Mouse (Mus musculus) heart, embryonic 11.5 days (tissue): ENCODE measurements at regions not wholly inside any gene's neighbourhood (a gene's known extent, or its start where the extent isn't known, plus 50 kb on each side); places are given as distances from the start of the nearest gene placed in this dataset.

Experiments used
- ATAC-seq: fragments of 200-750 bp; cut with Nextera tagmentation; replicated peaks from 2 replicates; pipeline ENCODE4 v1.8.0; 2017; ENCODE audit warnings: moderate library complexity; ENCODE audit not compliant: insufficient number of reproducible peaks, low FRiP score, low TSS enrichment
- H3K27ac ChIP-seq: fragments of 300-500 bp; sonication (generic); 2 replicates; pipeline ENCODE4 v1.5.1; 2014; ENCODE audit warnings: mild to moderate bottlenecking, low read depth, low read length
- H3K27me3 ChIP-seq: fragments of 300-500 bp; sonication (generic); 2 replicates; pipeline ENCODE4 v1.6.1; 2014; ENCODE audit warnings: mild to moderate bottlenecking, low read length, mixed read lengths; ENCODE audit not compliant: control insufficient read depth, insufficient read depth
- H3K36me3 ChIP-seq: fragments of 300-500 bp; sonication (generic); 2 replicates; pipeline ENCODE4 v1.6.1; 2014; ENCODE audit warnings: mild to moderate bottlenecking, low read length, moderate library complexity, mixed read lengths; ENCODE audit not compliant: control insufficient read depth, insufficient read depth
- H3K4me1 ChIP-seq: fragments of 300-500 bp; sonication (generic); 2 replicates; pipeline ENCODE4 v1.6.1; 2014; ENCODE audit warnings: low read length; ENCODE audit not compliant: control insufficient read depth, insufficient read depth
- H3K4me2 ChIP-seq: fragments of 300-500 bp; sonication (generic); 2 replicates; pipeline ENCODE4 v1.6.1; 2014; ENCODE audit warnings: mild to moderate bottlenecking, moderate library complexity
- H3K4me3 ChIP-seq: fragments of 300-500 bp; sonication (generic); 2 replicates; pipeline ENCODE4 v1.5.1; 2014; ENCODE audit warnings: low read depth, low read length
- H3K9ac ChIP-seq: fragments of 300-500 bp; sonication (generic); 2 replicates; pipeline ENCODE4 v1.6.1; 2014; ENCODE audit warnings: mild to moderate bottlenecking, low read depth, low read length, moderate library complexity
- H3K9me3 ChIP-seq: fragments of 300-500 bp; sonication (generic); replicated peaks from 2 replicates; pipeline ENCODE4 v1.6.1; 2016; ENCODE audit warnings: low read length; ENCODE audit not compliant: control insufficient read depth
- WGBS: fragments of 180-500 bp; shearing (Covaris S2); extraction: QIAGEN DNeasy Blood & Tissue Kit; methylation state at CpG from one replicate; pipeline ENCODE4 v1.1.7; 2014; ENCODE audit not compliant: insufficient replicate concordance; 5-methylcytosine and 5-hydroxymethylcytosine counted together

GRCm38 (mm10) chr3:39309487-39309886 lies 422.7 kb downstream of the Fat4 start:
- Histone ChIP-seq H3K36me3 (no peaks in the 10 kb centered on the region), H3K27me3 (no peaks in the 10 kb centered on the region), H3K9ac (no peak overlapping the region), H3K4me3 (no peak overlapping the region), H3K4me2 (no peak overlapping the region), H3K4me1 (no peaks in the 10 kb centered on the region), H3K9me3 (no peaks in the 10 kb centered on the region), H3K27ac (no peak overlapping the region)
- WGBS = 70% methylated on average over 1 of the region's 1 CpGs
- ATAC-seq = no peak

DNA sequence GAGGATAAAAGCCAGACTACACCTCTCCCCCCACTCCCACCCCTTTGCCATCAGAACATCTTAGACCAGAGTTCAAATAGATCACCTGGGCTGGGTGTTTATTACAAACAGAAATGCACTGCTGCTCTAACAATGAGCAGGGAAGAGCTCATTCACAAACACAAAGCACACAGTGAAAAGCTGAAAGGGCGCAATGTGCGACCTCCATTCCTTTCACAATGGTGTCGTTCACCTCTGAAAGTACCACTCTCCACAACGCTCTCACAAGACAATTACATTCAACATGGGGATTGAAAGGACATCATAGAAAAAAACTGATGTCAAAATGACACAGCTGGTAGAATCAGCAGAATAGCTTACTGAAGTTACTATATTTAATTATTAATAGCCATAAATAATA lies 426.8 kb downstream of the Fat4 start:
- Histone ChIP-seq H3K27me3 (no peaks in the 10 kb centered on the region), H3K36me3 (no peaks in the 10 kb centered on the region), H3K4me3 (no peak overlapping the region), H3K4me2 (no peak overlapping the region), H3K9me3 (no peaks in the 10 kb centered on the region), H3K27ac (no peak overlapping the region), H3K9ac (no peak overlapping the region), H3K4me1 (no peaks in the 10 kb centered on the region)
- no peak for ATAC-seq
- 92% methylated on average over 4 of the region's 4 CpGs for WGBS

DNA sequence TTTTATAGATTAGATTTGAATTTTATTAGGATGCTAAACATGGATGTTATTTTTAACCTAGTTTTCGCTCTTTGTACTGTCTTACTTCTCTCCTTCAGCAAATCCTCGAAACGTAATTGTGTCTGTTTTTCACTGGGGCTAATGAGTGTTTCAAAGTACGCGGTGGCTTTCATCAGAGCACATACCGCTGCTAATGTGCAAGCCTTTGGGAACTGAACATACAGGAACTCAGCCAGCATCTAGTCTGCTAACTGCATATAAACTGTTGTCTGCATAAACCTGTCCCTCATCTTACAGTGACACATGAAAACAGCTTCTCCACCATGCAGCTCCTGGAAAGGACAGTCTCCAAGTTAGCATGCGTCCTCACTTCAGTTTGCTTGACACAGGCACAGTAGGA lies 434.1 kb downstream of the Fat4 start:
- no peaks in the 10 kb centered on the region for H3K27me3 ChIP-seq
- no peaks in the 10 kb centered on the region for H3K36me3 ChIP-seq
- no peaks in the 10 kb centered on the region for H3K9me3 ChIP-seq
- no peak overlapping the region for H3K9ac ChIP-seq
- 62% methylated on average over 7 of the region's 7 CpGs for WGBS
- H3K4me3 ChIP-seq = no peak overlapping the region
- no peak overlapping the region for H3K27ac ChIP-seq
- ATAC-seq = no peak
- H3K4me2 ChIP-seq = no peak overlapping the region
- H3K4me1 ChIP-seq = peaks cover 15% of the 10 kb centered on the region

GRCm38 (mm10) chr3:39322225-39322624 lies 435.5 kb downstream of the Fat4 start:
- Histone ChIP-seq H3K4me2 (no peak overlapping the region), H3K27me3 (no peaks in the 10 kb centered on the region), H3K4me1 (peaks cover 15% of the 10 kb centered on the region), H3K27ac (no peak overlapping the region), H3K9me3 (no peaks in the 10 kb centered on the region), H3K9ac (no peak overlapping the region), H3K4me3 (no peak overlapping the region), H3K36me3 (no peaks in the 10 kb centered on the region)
- no peak for ATAC-seq
- WGBS = 55% methylated on average over 5 of the region's 5 CpGs

DNA sequence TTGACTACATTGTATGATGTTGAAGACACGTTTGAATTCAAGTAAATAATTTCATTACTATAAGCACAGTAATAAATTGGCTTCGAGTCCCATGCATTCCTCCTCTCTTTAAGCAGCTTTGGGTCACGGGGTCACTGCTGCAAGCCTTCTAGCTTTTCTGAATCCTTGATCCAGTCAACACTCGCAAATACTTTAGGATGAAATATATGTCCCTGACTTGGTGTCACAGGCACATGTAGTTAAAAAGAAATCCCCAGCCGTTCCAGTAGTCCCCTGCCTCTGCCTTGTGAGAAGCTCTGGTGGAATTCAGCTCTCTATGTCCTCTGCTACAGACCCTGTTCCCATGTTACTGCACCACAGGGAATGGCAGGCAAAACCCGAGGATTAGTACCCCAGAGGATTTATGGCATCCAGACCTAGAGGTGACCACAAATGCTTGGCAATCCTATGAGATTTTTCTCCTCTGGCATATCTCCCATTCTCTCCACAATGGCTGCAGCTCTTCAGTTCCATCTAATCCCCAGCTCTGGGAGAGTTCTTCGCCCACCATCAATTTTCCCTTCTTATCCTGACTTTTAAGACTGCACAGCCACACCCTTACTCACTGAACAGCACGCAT lies 449.0 kb downstream of the Fat4 start:
- no peaks in the 10 kb centered on the region for H3K36me3 ChIP-seq
- no peaks in the 10 kb centered on the region for H3K9me3 ChIP-seq
- no peak overlapping the region for H3K27ac ChIP-seq
- H3K27me3 ChIP-seq = no peaks in the 10 kb centered on the region
- no peak for ATAC-seq
- no peaks in the 10 kb centered on the region for H3K4me1 ChIP-seq
- H3K4me2 ChIP-seq = no peak overlapping the region
- no peak overlapping the region for H3K9ac ChIP-seq
- H3K4me3 ChIP-seq = no peak overlapping the region
- 62% methylated on average over 8 of the region's 8 CpGs for WGBS

GRCm38 (mm10) chr3:39341161-39341687 lies 454.5 kb downstream of the Fat4 start:
- no peak overlapping the region for H3K4me2 ChIP-seq
- 82% methylated on average over 3 of the region's 3 CpGs for WGBS
- no peak for ATAC-seq
- H3K27me3 ChIP-seq = no peaks in the 10 kb centered on the region
- no peaks in the 10 kb centered on the region for H3K36me3 ChIP-seq
- H3K9ac ChIP-seq = no peak overlapping the region
- H3K27ac ChIP-seq = no peak overlapping the region
- H3K4me1 ChIP-seq = no peaks in the 10 kb centered on the region
- no peaks in the 10 kb centered on the region for H3K9me3 ChIP-seq
- H3K4me3 ChIP-seq = no peak overlapping the region

GRCm38 (mm10) chr3:39344078-39344477 lies 457.3 kb downstream of the Fat4 start:
- Histone ChIP-seq H3K4me3 (no peak overlapping the region), H3K9ac (no peak overlapping the region), H3K27me3 (no peaks in the 10 kb centered on the region), H3K4me1 (no peaks in the 10 kb centered on the region), H3K36me3 (no peaks in the 10 kb centered on the region), H3K9me3 (no peaks in the 10 kb centered on the region), H3K4me2 (no peak overlapping the region), H3K27ac (no peak overlapping the region)
- no peak for ATAC-seq
- 73% methylated on average over 3 of the region's 3 CpGs for WGBS

GRCm38 (mm10) chr3:39347578-39347977 lies 460.8 kb downstream of the Fat4 start:
- Histone ChIP-seq H3K9me3 (no peaks in the 10 kb centered on the region), H3K27ac (no peak overlapping the region), H3K4me3 (no peak overlapping the region), H3K4me2 (no peak overlapping the region), H3K27me3 (no peaks in the 10 kb centered on the region), H3K9ac (no peak overlapping the region), H3K4me1 (no peaks in the 10 kb centered on the region), H3K36me3 (no peaks in the 10 kb centered on the region)
- 89% methylated on average over 4 of the region's 4 CpGs for WGBS
- no peak for ATAC-seq

- Histone ChIP-seq H3K27ac (no peak overlapping the region), H3K4me1 (peaks cover 3% of the 10 kb centered on the region; the same call in 1 of the 2 replicates), H3K4me2 (no peak overlapping the region), H3K9me3 (no peaks in the 10 kb centered on the region), H3K4me3 (no peak overlapping the region), H3K36me3 (no peaks in the 10 kb centered on the region), H3K9ac (no peak overlapping the region), H3K27me3 (no peaks in the 10 kb centered on the region)
- ATAC-seq = no peak
- WGBS = 26% methylated on average over 2 of the region's 2 CpGs
Observed at GRCm38 (mm10) chr3:39357012-39357411, 470.3 kb downstream of the Fat4 start.
